Mouse (Mus musculus): Measurements from ENCODE around the gene Camk1g. TPM values are rescaled to one million over a fixed set of nuclear protein-coding genes. Genes with fewer than 3 reads are reported as not detected.

Camk1g gene
- polyA plus RNA-seq, 1 experiment from 2014 or later: 7.9 TPM

DNA sequence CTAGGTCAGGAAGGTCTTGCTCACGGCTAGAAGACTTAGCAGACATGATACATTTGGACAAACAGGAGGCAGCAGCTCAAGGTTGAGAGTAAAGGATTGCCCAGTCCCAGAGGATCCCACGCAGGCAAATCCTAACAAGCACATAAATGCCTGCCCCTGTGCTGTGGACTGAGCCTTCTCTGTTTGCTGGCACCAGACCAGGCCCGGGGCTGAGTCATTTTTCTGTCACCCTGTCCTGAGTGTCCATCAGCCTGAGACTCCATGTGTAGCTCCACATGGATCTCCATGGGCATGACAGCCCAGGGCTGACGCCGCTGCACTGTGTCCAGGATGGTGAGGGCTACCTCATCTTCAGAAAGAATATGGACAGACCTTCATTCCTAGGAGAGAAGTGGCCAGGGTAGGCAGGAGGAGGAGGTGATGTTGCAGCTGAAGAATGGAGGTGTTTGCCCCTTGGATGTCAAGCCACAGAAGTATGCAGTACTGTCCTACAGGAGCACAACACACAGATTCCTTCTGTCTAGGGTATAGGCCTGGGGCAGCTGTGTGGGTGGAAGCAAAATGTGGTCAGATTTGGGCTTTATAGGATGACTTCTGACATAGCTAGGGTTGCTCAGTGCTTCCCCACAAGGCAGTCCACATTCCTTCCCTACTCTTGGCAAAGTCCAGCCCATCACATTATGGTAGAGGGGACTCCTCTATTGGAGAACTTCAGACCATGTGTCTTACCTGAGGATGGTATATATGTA is 27.7 kb downstream of the Camk1g start:
- H3K27me3 ChIP-seq (ENCODE audit: control insufficient read depth, insufficient read depth, low read length): no peaks in the 10 kb centered on the region
- H3K9ac ChIP-seq (ENCODE audit: low read length): no peak overlapping the region
- WGBS: 87% methylated on average over 5 of the region's 5 CpGs
- H3K4me1 ChIP-seq (ENCODE audit: control insufficient read depth, insufficient read depth, low read length): no peaks in the 10 kb centered on the region
- no peak for ATAC-seq (ENCODE audit: insufficient read depth, low FRiP score)
- no peak overlapping the region for H3K4me3 ChIP-seq (replicated peaks; ENCODE audit: low read length)
- H3K9me3 ChIP-seq (replicated peaks; ENCODE audit: control insufficient read depth, low read length): no peaks in the 10 kb centered on the region
- H3K4me2 ChIP-seq (ENCODE audit: low read depth, low read length): no peak overlapping the region
- H3K36me3 ChIP-seq (ENCODE audit: control insufficient read depth, insufficient read depth, low read length): no peaks in the 10 kb centered on the region
- H3K27ac ChIP-seq (ENCODE audit: low read length): no peak overlapping the region

- no peaks in the 10 kb centered on the region for H3K36me3 ChIP-seq (ENCODE audit: control insufficient read depth, insufficient read depth, low read length)
- H3K9me3 ChIP-seq (replicated peaks; ENCODE audit: control insufficient read depth, low read length): no peaks in the 10 kb centered on the region
- H3K27me3 ChIP-seq (ENCODE audit: control insufficient read depth, insufficient read depth, low read length): no peaks in the 10 kb centered on the region
- WGBS: 89% methylated on average over 9 of the region's 9 CpGs
- H3K4me2 ChIP-seq (ENCODE audit: low read depth, low read length): no peak overlapping the region
- H3K4me1 ChIP-seq (ENCODE audit: control insufficient read depth, insufficient read depth, low read length): no peaks in the 10 kb centered on the region
- H3K4me3 ChIP-seq (replicated peaks; ENCODE audit: low read length): no peak overlapping the region
- ATAC-seq (ENCODE audit: insufficient read depth, low FRiP score): no peak
- H3K9ac ChIP-seq (ENCODE audit: low read length): no peak overlapping the region
- no peak overlapping the region for H3K27ac ChIP-seq (ENCODE audit: low read length)
Measured at GRCm38 (mm10) chr1:193338363-193338995, 31.6 kb downstream of the Camk1g start.

DNA sequence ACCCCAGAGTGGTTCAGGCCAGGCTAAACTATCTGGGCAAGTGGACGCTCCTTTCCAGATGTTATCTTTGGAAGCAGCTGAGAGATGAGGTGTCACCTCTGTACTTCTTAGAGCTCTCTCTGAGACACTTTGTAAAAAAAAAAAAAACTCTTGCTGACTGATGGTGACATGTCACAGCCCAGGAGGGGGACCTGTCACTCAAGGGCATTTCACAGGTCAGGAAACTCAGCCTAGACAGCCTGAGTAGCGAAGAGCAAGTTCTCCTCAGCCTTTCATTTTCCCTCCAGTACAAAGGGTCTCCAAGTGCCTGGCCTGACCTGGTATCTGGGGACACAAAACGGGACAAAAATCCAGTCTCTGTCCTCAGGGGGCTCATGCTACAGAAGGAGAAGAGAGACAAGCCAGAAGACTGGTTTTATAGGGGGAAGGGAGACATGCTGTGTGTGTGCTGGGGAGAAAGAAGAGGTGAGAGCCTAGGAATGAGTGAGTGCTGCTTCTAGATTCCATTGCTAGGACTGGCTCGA is 32.2 kb downstream of the Camk1g start:
- Histone ChIP-seq H3K9me3 (replicated peaks; ENCODE audit: control insufficient read depth, low read length) (no peaks in the 10 kb centered on the region), H3K4me2 (ENCODE audit: low read depth, low read length) (no peak overlapping the region), H3K9ac (ENCODE audit: low read length) (no peak overlapping the region), H3K36me3 (ENCODE audit: control insufficient read depth, insufficient read depth, low read length) (no peaks in the 10 kb centered on the region), H3K27me3 (ENCODE audit: control insufficient read depth, insufficient read depth, low read length) (no peaks in the 10 kb centered on the region), H3K4me1 (ENCODE audit: control insufficient read depth, insufficient read depth, low read length) (no peaks in the 10 kb centered on the region), H3K4me3 (replicated peaks; ENCODE audit: low read length) (no peak overlapping the region), H3K27ac (ENCODE audit: low read length) (no peak overlapping the region)
- 63% methylated on average over 4 of the region's 4 CpGs for WGBS
- no peak for ATAC-seq (ENCODE audit: insufficient read depth, low FRiP score)

DNA sequence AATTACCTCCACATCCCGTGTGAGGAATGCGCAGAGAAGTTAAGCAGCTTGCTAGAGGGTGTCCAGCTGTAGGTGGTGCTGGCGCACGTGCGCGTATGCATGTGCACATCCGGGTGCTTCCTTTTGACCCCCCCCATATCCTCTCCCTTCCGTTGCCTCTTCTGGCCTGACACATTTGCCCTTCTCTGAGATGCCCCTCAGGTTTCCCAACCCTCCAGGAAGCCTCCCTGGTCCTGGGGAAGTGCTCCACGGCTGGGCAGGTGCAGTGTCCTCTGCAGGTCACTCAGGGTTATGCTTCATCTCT is 33.1 kb downstream of the Camk1g start:
- H3K4me3 ChIP-seq (replicated peaks; ENCODE audit: low read length): no peak overlapping the region
- H3K27ac ChIP-seq (ENCODE audit: low read length): no peak overlapping the region
- H3K9ac ChIP-seq (ENCODE audit: low read length): no peak overlapping the region
- no peaks in the 10 kb centered on the region for H3K27me3 ChIP-seq (ENCODE audit: control insufficient read depth, insufficient read depth, low read length)
- no peak overlapping the region for H3K4me2 ChIP-seq (ENCODE audit: low read depth, low read length)
- 80% methylated on average over 9 of the region's 9 CpGs for WGBS
- no peaks in the 10 kb centered on the region for H3K9me3 ChIP-seq (replicated peaks; ENCODE audit: control insufficient read depth, low read length)
- no peaks in the 10 kb centered on the region for H3K36me3 ChIP-seq (ENCODE audit: control insufficient read depth, insufficient read depth, low read length)
- no peak for ATAC-seq (ENCODE audit: insufficient read depth, low FRiP score)
- no peaks in the 10 kb centered on the region for H3K4me1 ChIP-seq (ENCODE audit: control insufficient read depth, insufficient read depth, low read length)

DNA sequence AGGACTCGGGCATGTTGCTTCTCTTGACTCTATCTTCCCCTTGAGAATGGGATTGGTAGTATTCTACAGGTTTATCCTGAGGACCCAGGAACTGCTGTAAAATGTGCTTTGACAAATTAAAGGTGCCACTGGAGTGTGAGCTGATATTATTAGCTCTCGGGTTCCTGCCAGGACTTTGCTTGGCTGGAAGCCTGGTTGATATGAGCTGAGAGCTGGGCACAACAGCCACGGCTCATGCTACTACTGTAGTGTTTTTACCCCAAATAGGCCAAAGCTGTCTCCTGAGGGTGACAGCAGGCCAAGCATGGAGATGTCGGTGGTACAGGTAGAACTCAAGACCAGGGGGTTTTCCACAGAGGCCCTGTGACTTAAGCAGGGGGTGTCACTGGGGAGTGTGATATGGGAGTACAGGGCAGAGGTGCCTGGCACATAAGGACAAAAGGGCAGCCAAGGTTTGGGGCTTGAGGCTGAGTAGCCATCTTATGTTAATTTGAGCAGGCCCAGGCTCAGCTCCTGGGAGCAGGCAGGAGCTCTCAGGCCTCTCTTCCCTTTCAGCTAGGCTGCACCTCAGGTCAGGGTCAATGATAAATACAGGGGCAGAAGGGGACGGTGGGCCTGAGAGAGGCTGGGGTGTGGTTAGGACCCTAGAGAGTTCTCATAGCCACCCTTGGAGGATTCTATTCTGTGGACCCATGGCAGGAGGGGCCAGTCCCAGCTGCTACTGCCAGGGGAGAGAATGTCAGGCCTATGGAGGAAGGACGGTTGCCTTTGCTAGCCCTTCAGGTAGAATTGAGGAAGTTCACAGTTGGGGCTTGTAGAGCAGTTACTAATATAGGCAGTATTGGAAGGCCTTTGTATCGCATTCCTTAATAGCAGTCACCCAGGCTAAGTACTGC is 33.7 kb downstream of the Camk1g start:
- no peaks in the 10 kb centered on the region for H3K27me3 ChIP-seq (ENCODE audit: control insufficient read depth, insufficient read depth, low read length)
- H3K9me3 ChIP-seq (replicated peaks; ENCODE audit: control insufficient read depth, low read length): no peaks in the 10 kb centered on the region
- no peaks in the 10 kb centered on the region for H3K36me3 ChIP-seq (ENCODE audit: control insufficient read depth, insufficient read depth, low read length)
- 78% methylated on average over 7 of the region's 7 CpGs for WGBS
- H3K4me2 ChIP-seq (ENCODE audit: low read depth, low read length): no peak overlapping the region
- no peaks in the 10 kb centered on the region for H3K4me1 ChIP-seq (ENCODE audit: control insufficient read depth, insufficient read depth, low read length)
- H3K4me3 ChIP-seq (replicated peaks; ENCODE audit: low read length): no peak overlapping the region
- no peak overlapping the region for H3K9ac ChIP-seq (ENCODE audit: low read length)
- ATAC-seq (ENCODE audit: insufficient read depth, low FRiP score): no peak
- no peak overlapping the region for H3K27ac ChIP-seq (ENCODE audit: low read length)

DNA sequence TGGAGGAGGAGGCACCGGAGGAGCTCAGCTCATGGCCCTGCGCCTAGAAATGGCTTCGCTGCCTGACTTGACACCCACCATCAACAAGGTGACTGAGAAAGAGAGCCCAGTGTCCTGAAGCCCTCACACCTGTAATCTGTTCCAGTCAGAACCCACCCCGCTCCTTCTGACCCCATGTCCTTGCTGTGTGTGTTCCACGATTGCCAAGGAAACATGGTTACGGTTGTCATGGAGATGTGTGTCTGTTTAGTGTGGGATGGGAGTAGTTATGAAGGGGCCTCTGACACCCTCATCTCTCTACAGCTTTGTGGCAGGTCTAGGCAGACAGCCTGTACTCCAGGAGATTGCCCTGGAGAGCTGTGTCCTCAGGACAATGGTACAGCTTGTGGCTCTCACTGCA is 35.6 kb downstream of the Camk1g start:
- Histone ChIP-seq H3K4me2 (ENCODE audit: low read depth, low read length) (no peak overlapping the region), H3K27ac (ENCODE audit: low read length) (no peak overlapping the region)
- WGBS: 71% methylated on average over 6 of the region's 6 CpGs

GRCm38 (mm10) chr1:193333776-193334175 is 36.3 kb downstream of the Camk1g start:
- WGBS: 80% methylated on average over 3 of the region's 3 CpGs
- ATAC-seq (ENCODE audit: insufficient read depth, low FRiP score): no peak
- Histone ChIP-seq H3K4me1 (ENCODE audit: control insufficient read depth, insufficient read depth, low read length) (no peaks in the 10 kb centered on the region), H3K27ac (ENCODE audit: low read length) (no peak overlapping the region), H3K9ac (ENCODE audit: low read length) (no peak overlapping the region), H3K36me3 (ENCODE audit: control insufficient read depth, insufficient read depth, low read length) (no peaks in the 10 kb centered on the region), H3K4me3 (replicated peaks; ENCODE audit: low read length) (no peak overlapping the region), H3K27me3 (ENCODE audit: control insufficient read depth, insufficient read depth, low read length) (no peaks in the 10 kb centered on the region), H3K4me2 (ENCODE audit: low read depth, low read length) (no peak overlapping the region), H3K9me3 (replicated peaks; ENCODE audit: control insufficient read depth, low read length) (no peaks in the 10 kb centered on the region)

More for the DNA sequence above, 35.6 kb downstream of the Camk1g start:
- H3K9me3 ChIP-seq (replicated peaks; ENCODE audit: control insufficient read depth, low read length): no peaks in the 10 kb centered on the region
- H3K9ac ChIP-seq (ENCODE audit: low read length): no peak overlapping the region
- no peaks in the 10 kb centered on the region for H3K36me3 ChIP-seq (ENCODE audit: control insufficient read depth, insufficient read depth, low read length)
- no peaks in the 10 kb centered on the region for H3K4me1 ChIP-seq (ENCODE audit: control insufficient read depth, insufficient read depth, low read length)
- ATAC-seq (ENCODE audit: insufficient read depth, low FRiP score): peak; percentile 12; the same call in 1 of the 2 replicates
- H3K27me3 ChIP-seq (ENCODE audit: control insufficient read depth, insufficient read depth, low read length): no peaks in the 10 kb centered on the region
- H3K4me3 ChIP-seq (replicated peaks; ENCODE audit: low read length): no peak overlapping the region

DNA sequence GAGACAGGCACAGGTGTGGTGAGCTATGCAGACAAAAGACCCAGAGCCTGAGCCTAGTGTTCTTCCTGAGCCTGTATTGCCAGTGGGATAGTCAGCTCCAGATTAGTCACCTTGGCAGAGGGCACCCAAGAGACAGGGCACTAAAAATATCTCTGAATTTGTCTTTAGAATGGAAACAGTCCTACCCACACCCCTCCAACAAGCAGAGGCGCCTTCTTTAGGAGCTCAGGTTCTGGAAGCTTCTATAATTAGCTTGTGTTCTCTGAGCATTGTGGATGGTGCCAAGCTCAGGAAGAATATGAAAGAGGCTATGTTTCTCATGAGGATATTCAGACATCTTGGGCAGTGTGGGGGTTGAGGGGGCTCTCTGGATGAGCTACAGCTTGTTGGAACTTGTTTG is 37.4 kb downstream of the Camk1g start:
- no peak overlapping the region for H3K27ac ChIP-seq (ENCODE audit: low read length)
- WGBS: 78% methylated on average over 1 of the region's 1 CpGs
- no peaks in the 10 kb centered on the region for H3K9me3 ChIP-seq (replicated peaks; ENCODE audit: control insufficient read depth, low read length)
- no peaks in the 10 kb centered on the region for H3K27me3 ChIP-seq (ENCODE audit: control insufficient read depth, insufficient read depth, low read length)
- no peak overlapping the region for H3K4me3 ChIP-seq (replicated peaks; ENCODE audit: low read length)
- H3K9ac ChIP-seq (ENCODE audit: low read length): no peak overlapping the region
- H3K36me3 ChIP-seq (ENCODE audit: control insufficient read depth, insufficient read depth, low read length): no peaks in the 10 kb centered on the region
- ATAC-seq (ENCODE audit: insufficient read depth, low FRiP score): no peak
- no peaks in the 10 kb centered on the region for H3K4me1 ChIP-seq (ENCODE audit: control insufficient read depth, insufficient read depth, low read length)
- H3K4me2 ChIP-seq (ENCODE audit: low read depth, low read length): no peak overlapping the region

- H3K27ac ChIP-seq (ENCODE audit: low read length): no peak overlapping the region
- H3K9me3 ChIP-seq (replicated peaks; ENCODE audit: control insufficient read depth, low read length): no peaks in the 10 kb centered on the region
- H3K27me3 ChIP-seq (ENCODE audit: control insufficient read depth, insufficient read depth, low read length): no peaks in the 10 kb centered on the region
- no peak overlapping the region for H3K9ac ChIP-seq (ENCODE audit: low read length)
- 87% methylated on average over 13 of the region's 13 CpGs for WGBS
- ATAC-seq (ENCODE audit: insufficient read depth, low FRiP score): no peak
- H3K36me3 ChIP-seq (ENCODE audit: control insufficient read depth, insufficient read depth, low read length): no peaks in the 10 kb centered on the region
- H3K4me1 ChIP-seq (ENCODE audit: control insufficient read depth, insufficient read depth, low read length): no peaks in the 10 kb centered on the region
- no peak overlapping the region for H3K4me3 ChIP-seq (replicated peaks; ENCODE audit: low read length)
- H3K4me2 ChIP-seq (ENCODE audit: low read depth, low read length): no peak overlapping the region
Measured at GRCm38 (mm10) chr1:193332018-193332417, 38.1 kb downstream of the Camk1g start.

All from stomach, embryonic 16.5 days (tissue).